In genomic region chr2:167634338-167634770, GRCm38 (mm10) we compare ENCODE assay signal across 8 mouse cellular contexts. TPM values are rescaled to one million over a fixed set of nuclear protein-coding genes. Genes with fewer than 3 reads are reported as not detected.
A peak's percentile ranks its signal among the peaks of the same experiment; 100 is the strongest.
DNase-seq lines count a peak whose midpoint lies in the region; ATAC-seq lines count a peak whose summit lies in the region.

No protein-coding gene starts in this region.

- H3K36me3 ChIP-seq in intestine, embryonic 14.5 days (ENCODE audit: control insufficient read depth, insufficient read depth, low read length), result no peaks in the 10 kb centered on the region

- H3K9ac ChIP-seq in intestine, embryonic 14.5 days (ENCODE audit: low read length), result peak overlapping the region; percentile 53

- DNase-seq in adrenal gland, adult 18-20 months (ENCODE audit: low spot score in 2 of 2), result peak; percentile 88 to 89
- peak; percentile 99 for DNase-seq in embryo, embryonic 11 days
- DNase-seq in gastrocnemius, postnatal 25 days, result peak; percentile 93
- DNase-seq in intestine, embryonic 14.5 days (ENCODE audit: low spot score), result peak; percentile 96
- peak; percentile 97 to 99 for DNase-seq in left cerebral cortex, postnatal 14 days (ENCODE audit: low spot score in 2 of 2)
- peak; percentile 100 for DNase-seq in mesoderm, embryonic 11.5 days (ENCODE audit: low read depth, low spot score)
- DNase-seq in right cerebral cortex, postnatal 36 days (ENCODE audit: low spot score in 2 of 2), result peak; percentile 98 to 99
- peak; percentile 98 for DNase-seq in yolk sac, embryonic 10.5 days (ENCODE audit: low spot score)

- H3K9me3 ChIP-seq in intestine, embryonic 14.5 days (ENCODE audit: control insufficient read depth, low read length), result no peaks in the 10 kb centered on the region

- H3K4me3 ChIP-seq in intestine, embryonic 14.5 days (ENCODE audit: low read depth, low read length), result peak overlapping the region; percentile 34

- intact Hi-C loops in left cerebral cortex, postnatal 14 days (cut with DNase I), result no loop called here

- H3K27me3 ChIP-seq in intestine, embryonic 14.5 days (replicated peaks; ENCODE audit: control insufficient read depth, insufficient read depth, low read length), result no peaks in the 10 kb centered on the region

- peak overlapping the region; percentile 80 for H3K27ac ChIP-seq in intestine, embryonic 14.5 days (ENCODE audit: low read depth)

- peaks cover 22% of the 10 kb centered on the region for H3K4me1 ChIP-seq in intestine, embryonic 14.5 days (replicated peaks; ENCODE audit: control insufficient read depth, insufficient read depth, low read length)

- 0% methylated on average over 15 of the region's 15 CpGs for WGBS in intestine, embryonic 14.5 days

- H3K4me2 ChIP-seq in intestine, embryonic 14.5 days (ENCODE audit: low read length), result peak overlapping the region; percentile 58

- ATAC-seq in intestine, embryonic 14.5 days (replicated peaks; ENCODE audit: low FRiP score, low TSS enrichment, low read depth), result peak; percentile 64

RNA-seq across cellular contexts. Expression of gene Ube2v1, which starts 2.5 kb away (rescaled TPM):
- total RNA-seq in adrenal gland, adult 18-20 months (2021), result 100 to 1,000 TPM; 184 to 195 TPM
- total RNA-seq in gastrocnemius, postnatal 25 days (2021), result 100 to 1,000 TPM; 157 to 160 TPM
- polyA plus RNA-seq in intestine, embryonic 14.5 days (2014; fragmentation: Nextera tagmentation; extraction: Ambion mirVana), result 254 and 279 TPM in 2 replicates
- total RNA-seq in left cerebral cortex, postnatal 14 days (2021), result 100 to 1,000 TPM; 215 to 250 TPM

RNA-seq across cellular contexts. Expression of gene Gm20431, which starts 26.9 kb away (rescaled TPM):
- total RNA-seq in adrenal gland, adult 18-20 months (2021), result 10 to 100 TPM; 11.6 to 15.2 TPM
- 10 to 100 TPM in 1 of 2 experiments, 1 to 10 TPM in 1; 7.7 to 11.6 TPM for total RNA-seq in gastrocnemius, postnatal 25 days (2021)
- 6.1 and 7.7 TPM in 2 replicates for polyA plus RNA-seq in intestine, embryonic 14.5 days (2014; fragmentation: Nextera tagmentation; extraction: Ambion mirVana)
- 10 to 100 TPM; 63.3 to 65.1 TPM for total RNA-seq in left cerebral cortex, postnatal 14 days (2021)

RNA-seq across cellular contexts. Expression of gene Cebpb, which starts 54.4 kb away (rescaled TPM):
- 100 to 1,000 TPM; 433 to 502 TPM for total RNA-seq in adrenal gland, adult 18-20 months (2021)
- total RNA-seq in gastrocnemius, postnatal 25 days (2021), result 10 to 100 TPM; 93.5 to 95.6 TPM
- 2.8 and 12.4 TPM in 2 replicates for polyA plus RNA-seq in intestine, embryonic 14.5 days (2014; fragmentation: Nextera tagmentation; extraction: Ambion mirVana)
- 10 to 100 TPM; 12.6 to 13.4 TPM for total RNA-seq in left cerebral cortex, postnatal 14 days (2021)

RNA-seq across cellular contexts. Expression of gene Tmem189, which starts 55.3 kb away (rescaled TPM):
- 10 to 100 TPM; 21.4 to 26.6 TPM for total RNA-seq in adrenal gland, adult 18-20 months (2021)
- total RNA-seq in gastrocnemius, postnatal 25 days (2021), result 10 to 100 TPM; 13.4 to 18.9 TPM
- 35.1 and 42.0 TPM in 2 replicates for polyA plus RNA-seq in intestine, embryonic 14.5 days (2014; fragmentation: Nextera tagmentation; extraction: Ambion mirVana)
- total RNA-seq in left cerebral cortex, postnatal 14 days (2021), result 10 to 100 TPM; 54.6 to 58.5 TPM

Comparison
In these comparisons a context has a peak if more than half of its experiments do, and no peak if none do; other contexts are left out.
1. Peak in every context shown above with its lines: DNase-seq, ATAC-seq, H3K4me3 ChIP-seq and H3K27ac ChIP-seq.
2. RNA of gene Cebpb, which starts 54.4 kb away (total RNA-seq): 433 to 502 TPM in adrenal gland, adult 18-20 months and 93.5 to 95.6 TPM in gastrocnemius, postnatal 25 days; 12.6 to 13.4 TPM in left cerebral cortex, postnatal 14 days; every median in the first group is over 4 times any median in the second.